Mouse (Mus musculus): ENCODE data around the gene Mbtd1.

- TF ChIP-seq CTCF (IDR thresholded peaks at IDR 0.05; ENCODE audit: borderline replicate concordance, insufficient read depth, low read depth, low read length), result no peak
- TF ChIP-seq POLR2A (IDR thresholded peaks at IDR 0.05; ENCODE audit: borderline replicate concordance, insufficient read depth, low read length), result no peak
These were observed 100.6 kb downstream of the Mbtd1 start for GRCm38 (mm10) chr11:93986298-93986697.

Measured in cerebellum, adult 2 months (tissue).